Mouse (Mus musculus): ENCODE results near the gene Ngfr. TPM values are rescaled to one million over a fixed set of nuclear protein-coding genes. Genes with fewer than 3 reads are reported as not detected.

Ngfr gene
- total and polyA plus RNA-seq, 3 experiments = 0.05 TPM; not detected in 2

GRCm38 (mm10) chr11:95557719-95558118, 29.8 kb downstream of the Ngfr start:
- H3K4me3 ChIP-seq (ENCODE audit: low read depth, low read length) = no peak overlapping the region
- ATAC-seq (ENCODE audit: extremely low read depth, insufficient number of reproducible peaks, low FRiP score, poor library complexity, severe bottlenecking) (no peak), DNase-seq (ENCODE audit: low spot score) (no peak)
- no peaks in the 10 kb centered on the region for H3K4me1 ChIP-seq (ENCODE audit: insufficient read depth, low read depth, low read length)
- no peaks in the 10 kb centered on the region for H3K36me3 ChIP-seq (replicated peaks)
- H3K27me3 ChIP-seq (ENCODE audit: insufficient read depth, low read length) = peaks cover 24% of the 10 kb centered on the region
- TF ChIP-seq CTCF (IDR thresholded peaks at IDR 0.05; ENCODE audit: low read depth, low read length) = no peak
- no peak for TF ChIP-seq GATA2 (IDR thresholded peaks at IDR 0.05; ENCODE audit: borderline replicate concordance, low read depth, low read length)
- no peak for TF ChIP-seq GATA1 (IDR thresholded peaks at IDR 0.05; ENCODE audit: borderline replicate concordance, low read length)
- TF ChIP-seq POLR2AphosphoS5 (IDR thresholded peaks at IDR 0.05; ENCODE audit: insufficient replicate concordance, low read depth, low read length) = no peak
- TF ChIP-seq TAL1 (conservative IDR thresholded peaks at IDR 0.05; ENCODE audit: low read depth, low read length) = no peak
- no peaks in the 10 kb centered on the region for H3K9me3 ChIP-seq (replicated peaks)

- peaks cover 24% of the 10 kb centered on the region for H3K27me3 ChIP-seq (ENCODE audit: insufficient read depth, low read length)
- DNase-seq (ENCODE audit: low spot score) = no peak
- H3K36me3 ChIP-seq (replicated peaks) = no peaks in the 10 kb centered on the region
- no peak for ATAC-seq (ENCODE audit: extremely low read depth, insufficient number of reproducible peaks, low FRiP score, poor library complexity, severe bottlenecking)
- no peaks in the 10 kb centered on the region for H3K4me1 ChIP-seq (ENCODE audit: insufficient read depth, low read depth, low read length)
- H3K4me3 ChIP-seq (ENCODE audit: low read depth, low read length) = no peak overlapping the region
- TF ChIP-seq POLR2AphosphoS5 (IDR thresholded peaks at IDR 0.05; ENCODE audit: insufficient replicate concordance, low read depth, low read length) = no peak
- no peak for TF ChIP-seq GATA2 (IDR thresholded peaks at IDR 0.05; ENCODE audit: borderline replicate concordance, low read depth, low read length)
- no peak for TF ChIP-seq CTCF (IDR thresholded peaks at IDR 0.05; ENCODE audit: low read depth, low read length)
- no peak for TF ChIP-seq GATA1 (IDR thresholded peaks at IDR 0.05; ENCODE audit: borderline replicate concordance, low read length)
- no peak for TF ChIP-seq TAL1 (conservative IDR thresholded peaks at IDR 0.05; ENCODE audit: low read depth, low read length)
- no peaks in the 10 kb centered on the region for H3K9me3 ChIP-seq (replicated peaks)
Measured at GRCm38 (mm10) chr11:95557032-95557431, 30.5 kb downstream of the Ngfr start.

- ATAC-seq (ENCODE audit: extremely low read depth, insufficient number of reproducible peaks, low FRiP score, poor library complexity, severe bottlenecking) (no peak), DNase-seq (ENCODE audit: low spot score) (no peak)
- Histone ChIP-seq H3K4me1 (ENCODE audit: insufficient read depth, low read depth, low read length) (no peaks in the 10 kb centered on the region), H3K27me3 (ENCODE audit: insufficient read depth, low read length) (peaks cover 20% of the 10 kb centered on the region), H3K4me3 (ENCODE audit: low read depth, low read length) (no peak overlapping the region), H3K36me3 (replicated peaks) (no peaks in the 10 kb centered on the region), H3K9me3 (replicated peaks) (no peaks in the 10 kb centered on the region)
- TF ChIP-seq CTCF (IDR thresholded peaks at IDR 0.05; ENCODE audit: low read depth, low read length) (no peak), TAL1 (conservative IDR thresholded peaks at IDR 0.05; ENCODE audit: low read depth, low read length) (no peak), GATA1 (IDR thresholded peaks at IDR 0.05; ENCODE audit: borderline replicate concordance, low read length) (no peak), GATA2 (IDR thresholded peaks at IDR 0.05; ENCODE audit: borderline replicate concordance, low read depth, low read length) (no peak), POLR2AphosphoS5 (IDR thresholded peaks at IDR 0.05; ENCODE audit: insufficient replicate concordance, low read depth, low read length) (no peak)
Measured at GRCm38 (mm10) chr11:95555279-95555678, 32.3 kb downstream of the Ngfr start.

GRCm38 (mm10) chr11:95550301-95551021, 37.1 kb downstream of the Ngfr start:
- no peak for TF ChIP-seq CTCF (IDR thresholded peaks at IDR 0.05; ENCODE audit: low read depth, low read length)
- ATAC-seq (ENCODE audit: extremely low read depth, insufficient number of reproducible peaks, low FRiP score, poor library complexity, severe bottlenecking) (no peak), DNase-seq (ENCODE audit: low spot score) (no peak)
- no peak overlapping the region for H3K4me3 ChIP-seq (ENCODE audit: low read depth, low read length)
- H3K36me3 ChIP-seq (replicated peaks) = no peaks in the 10 kb centered on the region
- H3K4me1 ChIP-seq (ENCODE audit: insufficient read depth, low read depth, low read length) = no peaks in the 10 kb centered on the region
- H3K9me3 ChIP-seq (replicated peaks) = no peaks in the 10 kb centered on the region
- H3K27me3 ChIP-seq (ENCODE audit: insufficient read depth, low read length) = peaks cover 4% of the 10 kb centered on the region

- ATAC-seq (ENCODE audit: extremely low read depth, insufficient number of reproducible peaks, low FRiP score, poor library complexity, severe bottlenecking) (no peak), DNase-seq (ENCODE audit: low spot score) (no peak)
- Histone ChIP-seq H3K4me1 (ENCODE audit: insufficient read depth, low read depth, low read length) (no peaks in the 10 kb centered on the region), H3K36me3 (replicated peaks) (no peaks in the 10 kb centered on the region), H3K4me3 (ENCODE audit: low read depth, low read length) (no peak overlapping the region), H3K27me3 (ENCODE audit: insufficient read depth, low read length) (peaks cover 7% of the 10 kb centered on the region), H3K9me3 (replicated peaks) (no peaks in the 10 kb centered on the region)
- TF ChIP-seq GATA2 (IDR thresholded peaks at IDR 0.05; ENCODE audit: borderline replicate concordance, low read depth, low read length) (no peak), POLR2AphosphoS5 (IDR thresholded peaks at IDR 0.05; ENCODE audit: insufficient replicate concordance, low read depth, low read length) (no peak), GATA1 (IDR thresholded peaks at IDR 0.05; ENCODE audit: borderline replicate concordance, low read length) (no peak), CTCF (IDR thresholded peaks at IDR 0.05; ENCODE audit: low read depth, low read length) (no peak), TAL1 (conservative IDR thresholded peaks at IDR 0.05; ENCODE audit: low read depth, low read length) (no peak)
Measured at GRCm38 (mm10) chr11:95546021-95546782, 41.3 kb downstream of the Ngfr start.

- DNase-seq (ENCODE audit: low spot score) (no peak), ATAC-seq (ENCODE audit: extremely low read depth, insufficient number of reproducible peaks, low FRiP score, poor library complexity, severe bottlenecking) (no peak)
- no peaks in the 10 kb centered on the region for H3K9me3 ChIP-seq (replicated peaks)
- H3K36me3 ChIP-seq (replicated peaks) = no peaks in the 10 kb centered on the region
- H3K4me3 ChIP-seq (ENCODE audit: low read depth, low read length) = no peak overlapping the region
- peaks cover 19% of the 10 kb centered on the region for H3K27me3 ChIP-seq (ENCODE audit: insufficient read depth, low read length)
- TF ChIP-seq TAL1 (conservative IDR thresholded peaks at IDR 0.05; ENCODE audit: low read depth, low read length) = no peak
- no peak for TF ChIP-seq GATA2 (IDR thresholded peaks at IDR 0.05; ENCODE audit: borderline replicate concordance, low read depth, low read length)
- TF ChIP-seq GATA1 (IDR thresholded peaks at IDR 0.05; ENCODE audit: borderline replicate concordance, low read length) = no peak
- TF ChIP-seq CTCF (IDR thresholded peaks at IDR 0.05; ENCODE audit: low read depth, low read length) = no peak
- TF ChIP-seq POLR2AphosphoS5 (IDR thresholded peaks at IDR 0.05; ENCODE audit: insufficient replicate concordance, low read depth, low read length) = no peak
- H3K4me1 ChIP-seq (ENCODE audit: insufficient read depth, low read depth, low read length) = no peaks in the 10 kb centered on the region
Measured at GRCm38 (mm10) chr11:95544546-95545327, 42.8 kb downstream of the Ngfr start.
